Mouse (Mus musculus) MEL (cell line): ENCODE measurements around the gene Ankfn1. TPM values are rescaled to one million over a fixed set of nuclear protein-coding genes. Genes with fewer than 3 reads are reported as not detected.

Source experiments
- DNase-seq: peaks from one replicate; pipeline ENCODE4 v3.0.0; 2011; ENCODE audit warnings: low read depth, low spot score
- H3K27ac ChIP-seq: 2 replicates; pipeline ENCODE4 v1.5.1; 2012; ENCODE audit warnings: low read depth, mild to moderate bottlenecking, control low read depth, low read length, moderate library complexity; ENCODE audit not compliant: control insufficient read depth
- H3K27me3 ChIP-seq, 2 experiments: fragments of 150-350 bp in 1 of 2; sonication (generic) in 1 of 2; 2 replicates each; pipeline ENCODE4 v1.6.1; 2012; ENCODE audit warnings: low read length in 2 of 2, mild to moderate bottlenecking in 2 of 2, improper control_type of control experiment in 1 of 2, moderate library complexity in 1 of 2; ENCODE audit not compliant: insufficient read depth in 2 of 2, control insufficient read depth in 1 of 2
- H3K36me3 ChIP-seq, 2 experiments: 2 replicates each; pipeline ENCODE4 v1.6.1; 2012 to 2014; ENCODE audit warnings: low read length in 2 of 2, improper control_type of control experiment in 1 of 2, inconsistent platforms in 1 of 2, mild to moderate bottlenecking in 1 of 2; ENCODE audit not compliant: insufficient read depth in 2 of 2, control insufficient read depth in 1 of 2
- H3K4me1 ChIP-seq, 2 experiments: fragments of 150-350 bp in 1 of 2; sonication (generic) in 1 of 2; 2 replicates each; pipeline ENCODE4 v1.6.1; 2012; ENCODE audit warnings: low read length in 2 of 2, improper control_type of control experiment in 1 of 2, mild to moderate bottlenecking in 1 of 2; ENCODE audit not compliant: insufficient read depth in 2 of 2, control insufficient read depth in 1 of 2
- H3K4me3 ChIP-seq, 2 experiments: fragments of 150-350 bp in 1 of 2; sonication (generic) in 1 of 2; 2 replicates each; pipeline ENCODE4 v1.5.1; 2012; ENCODE audit warnings: low read depth in 2 of 2, low read length in 2 of 2, mild to moderate bottlenecking in 2 of 2, moderate library complexity in 2 of 2, control low read depth in 1 of 2, improper control_type of control experiment in 1 of 2; ENCODE audit not compliant: control insufficient read depth in 1 of 2, insufficient read depth in 1 of 2
- H3K79me2 ChIP-seq: 2 replicates; pipeline ENCODE4 v1.6.1; 2012; ENCODE audit warnings: mild to moderate bottlenecking, low read length, moderate library complexity; ENCODE audit not compliant: control insufficient read depth, poor library complexity, insufficient read depth
- H3K9ac ChIP-seq: 2 replicates; pipeline ENCODE4 v1.6.1; 2012; ENCODE audit warnings: low read depth, mild to moderate bottlenecking, control low read depth, low read length, moderate library complexity; ENCODE audit not compliant: control insufficient read depth, poor library complexity, severe bottlenecking
- H3K9me3 ChIP-seq: fragments of 150-350 bp; sonication (generic); replicated peaks from 2 replicates; pipeline ENCODE4 v1.6.1; 2012; ENCODE audit warnings: mild to moderate bottlenecking, low read length, improper control_type of control experiment, moderate library complexity; ENCODE audit not compliant: insufficient read depth
- BHLHE40 ChIP-seq: IDR thresholded peaks from 2 replicates; pipeline ENCODE4 v1.6.1; 2012; ENCODE audit warnings: low read depth, mild to moderate bottlenecking, inconsistent platforms, low read length, improper control_type of control experiment, borderline replicate concordance
- CHD1 ChIP-seq: IDR thresholded peaks from 2 replicates; pipeline ENCODE4 v1.6.1; 2012; ENCODE audit warnings: low read depth, mild to moderate bottlenecking, inconsistent platforms, low read length, improper control_type of control experiment
- CTCF ChIP-seq, 3 experiments: IDR thresholded peaks in 2 of 3; conservative IDR thresholded peaks in 1 of 3; 2 replicates each; pipeline ENCODE4 v1.5.1; 2011 to 2012; ENCODE audit warnings: low read length in 3 of 3, low read depth in 2 of 3, mild to moderate bottlenecking in 2 of 3, improper control_type of control experiment in 1 of 3, inconsistent platforms in 1 of 3, mixed read lengths in 1 of 3, moderate library complexity in 1 of 3; ENCODE audit not compliant: control insufficient read depth in 1 of 3, insufficient read depth in 1 of 3, poor library complexity in 1 of 3, severe bottlenecking in 1 of 3
- E2F4 ChIP-seq: IDR thresholded peaks from 2 replicates; pipeline ENCODE4 v1.6.1; 2011; ENCODE audit warnings: low read depth, low read length, improper control_type of control experiment, borderline replicate concordance
- ELF1 ChIP-seq: IDR thresholded peaks from 2 replicates; pipeline ENCODE4 v1.6.1; 2014; ENCODE audit warnings: low read depth, mild to moderate bottlenecking, inconsistent platforms, low read length, improper control_type of control experiment, moderate library complexity
- EP300 ChIP-seq, 2 experiments: IDR thresholded peaks; 2 replicates each; pipeline ENCODE4 v1.6.1; 2011; ENCODE audit warnings: improper control_type of control experiment in 2 of 2, low read length in 2 of 2, low read depth in 1 of 2, mild to moderate bottlenecking in 1 of 2
- ETS1 ChIP-seq: IDR thresholded peaks from 2 replicates; pipeline ENCODE4 v1.6.1; 2012; ENCODE audit warnings: low read depth, mild to moderate bottlenecking, inconsistent platforms, low read length, improper control_type of control experiment, moderate library complexity
- GATA1 ChIP-seq: IDR thresholded peaks from 2 replicates; pipeline ENCODE4 v1.6.1; 2011; ENCODE audit warnings: low read depth, low read length, improper control_type of control experiment
- HCFC1 ChIP-seq: IDR thresholded peaks from 2 replicates; pipeline ENCODE4 v1.6.1; 2012; ENCODE audit warnings: low read depth, mild to moderate bottlenecking, inconsistent platforms, low read length, improper control_type of control experiment, moderate library complexity
- JUND ChIP-seq: IDR thresholded peaks from 2 replicates; pipeline ENCODE4 v1.6.1; 2011; ENCODE audit warnings: low read depth, mild to moderate bottlenecking, improper control_type of control experiment, low read length
- KAT2A ChIP-seq: conservative IDR thresholded peaks from 2 replicates; pipeline ENCODE4 v1.6.1; 2012; ENCODE audit warnings: low read depth, low read length, improper control_type of control experiment, inconsistent platforms
- MAFK ChIP-seq: IDR thresholded peaks from 2 replicates; pipeline ENCODE4 v1.6.1; 2011; ENCODE audit warnings: low read depth, mild to moderate bottlenecking, low read length, improper control_type of control experiment, borderline replicate concordance
- MAX ChIP-seq: IDR thresholded peaks from 2 replicates; pipeline ENCODE4 v1.6.1; 2011; ENCODE audit warnings: low read length, improper control_type of control experiment
- MAZ ChIP-seq: IDR thresholded peaks from 2 replicates; pipeline ENCODE4 v1.6.1; 2012; ENCODE audit warnings: low read depth, mild to moderate bottlenecking, inconsistent platforms, low read length, improper control_type of control experiment
- MYB ChIP-seq: IDR thresholded peaks from 2 replicates; pipeline ENCODE4 v1.6.1; 2011; ENCODE audit warnings: mild to moderate bottlenecking, low read depth, low read length, improper control_type of control experiment
- MYC ChIP-seq: IDR thresholded peaks from 2 replicates; pipeline ENCODE4 v1.6.1; 2011; ENCODE audit warnings: low read depth, mild to moderate bottlenecking, low read length, improper control_type of control experiment, moderate library complexity
- NELFE ChIP-seq: IDR thresholded peaks from 2 replicates; pipeline ENCODE4 v1.6.1; 2011; ENCODE audit warnings: low read depth, low read length, improper control_type of control experiment
- POLR2A ChIP-seq, 2 experiments: IDR thresholded peaks; 2 replicates each; pipeline ENCODE4 v1.6.1; 2011 to 2012; ENCODE audit warnings: low read length in 2 of 2, mild to moderate bottlenecking in 2 of 2, control low read depth in 1 of 2, improper control_type of control experiment in 1 of 2, low read depth in 1 of 2, moderate library complexity in 1 of 2; ENCODE audit not compliant: control insufficient read depth in 1 of 2, insufficient read depth in 1 of 2, poor library complexity in 1 of 2
- POLR2AphosphoS2 ChIP-seq: IDR thresholded peaks from 2 replicates; pipeline ENCODE4 v1.6.1; 2011; ENCODE audit warnings: low read length, improper control_type of control experiment
- POLR2AphosphoS5 ChIP-seq: IDR thresholded peaks from 2 replicates; pipeline ENCODE4 v1.6.1; 2012; ENCODE audit warnings: low read depth, borderline replicate concordance, mild to moderate bottlenecking, inconsistent platforms, low read length, moderate library complexity, mixed read lengths
- RAD21 ChIP-seq: IDR thresholded peaks from 2 replicates; pipeline ENCODE4 v1.6.1; 2011; ENCODE audit warnings: mild to moderate bottlenecking, low read depth, low read length, improper control_type of control experiment
- SMC3 ChIP-seq: IDR thresholded peaks from 2 replicates; pipeline ENCODE4 v1.6.1; 2011; ENCODE audit warnings: low read depth, low read length, improper control_type of control experiment
- TAL1 ChIP-seq: IDR thresholded peaks from 2 replicates; pipeline ENCODE4 v1.6.1; 2012; ENCODE audit warnings: mild to moderate bottlenecking, inconsistent platforms, low read length, moderate library complexity, mixed read lengths
- UBTF ChIP-seq: IDR thresholded peaks from 2 replicates; pipeline ENCODE4 v1.6.1; 2012; ENCODE audit warnings: low read depth, mild to moderate bottlenecking, inconsistent platforms, low read length, improper control_type of control experiment, moderate library complexity, borderline replicate concordance; ENCODE audit not compliant: insufficient read depth
- ZC3H11A ChIP-seq: IDR thresholded peaks from 2 replicates; pipeline ENCODE4 v1.6.1; 2012; ENCODE audit warnings: low read depth, mild to moderate bottlenecking, inconsistent platforms, low read length, improper control_type of control experiment
- ZKSCAN1 ChIP-seq: IDR thresholded peaks from 2 replicates; pipeline ENCODE4 v1.6.1; 2012; ENCODE audit warnings: low read depth, mild to moderate bottlenecking, inconsistent platforms, low read length, improper control_type of control experiment, moderate library complexity
- polyA plus RNA-seq, 2 experiments: library from polyadenylated mRNA; stranded (reverse) in 1 of 2; unstranded in 1 of 2; fragments of >175 nt in 1 of 2; fragments of >200 nt in 1 of 2; gene quantifications; 2 replicates each; pipeline versions ENCODE4 v1.2.1 to v1.2.4; 2012; ENCODE audit warnings: low replicate concordance in 2 of 2, low read depth in 1 of 2; ENCODE audit not compliant: insufficient read length in 2 of 2, insufficient read depth in 1 of 2, missing spikeins in 1 of 2
- total RNA-seq: library from RNA; depleted of rRNA; stranded (reverse); fragments of 300-350 nt; gene quantifications from 2 replicates; pipeline ENCODE4 v1.2.3, GENCODE M21; 2012

The Ankfn1 gene
- total and polyA plus RNA-seq, 3 experiments, result not detected

DNA sequence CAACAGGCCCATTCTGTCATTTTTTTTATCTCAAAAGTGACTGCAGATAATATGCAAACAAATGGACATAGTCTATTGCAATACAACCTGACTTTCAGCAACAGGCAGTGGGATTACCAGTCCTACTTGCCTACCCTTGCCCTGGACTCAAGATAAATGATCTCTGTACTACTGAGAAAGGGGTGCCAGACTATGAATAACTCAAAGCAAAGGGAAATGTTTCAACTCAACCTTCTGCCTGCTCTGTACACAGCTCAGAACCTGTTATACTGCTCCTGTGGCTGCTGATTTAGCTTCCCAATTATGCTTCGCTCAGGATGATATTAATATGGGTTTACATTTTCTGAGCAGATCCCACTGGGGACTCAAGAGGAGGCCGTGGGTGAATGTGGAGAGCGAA, 15.3 kb upstream of the Ankfn1 start:
- no peaks in the 10 kb centered on the region for H3K79me2 ChIP-seq
- H3K9me3 ChIP-seq, result no peaks in the 10 kb centered on the region
- no peak for DNase-seq
- H3K27me3 ChIP-seq, result no peaks in the 10 kb centered on the region
- H3K9ac ChIP-seq, result no peak overlapping the region
- no peaks in the 10 kb centered on the region for H3K4me1 ChIP-seq
- H3K36me3 ChIP-seq, result no peaks in the 10 kb centered on the region
- no peak overlapping the region for H3K4me3 ChIP-seq
- TF ChIP-seq MYB (no peak), GATA1 (no peak), HCFC1 (no peak), POLR2A (IDR thresholded peaks at IDR 0.05; ENCODE audit: control insufficient read depth in 1 of 2, insufficient read depth in 1 of 2, low read depth in 1 of 2, low read length in 2 of 2, poor library complexity in 1 of 2) (no peak), JUND (no peak), TAL1 (no peak), KAT2A (no peak), CHD1 (no peak), UBTF (no peak), MAFK (no peak)
- no peak overlapping the region for H3K27ac ChIP-seq

DNA sequence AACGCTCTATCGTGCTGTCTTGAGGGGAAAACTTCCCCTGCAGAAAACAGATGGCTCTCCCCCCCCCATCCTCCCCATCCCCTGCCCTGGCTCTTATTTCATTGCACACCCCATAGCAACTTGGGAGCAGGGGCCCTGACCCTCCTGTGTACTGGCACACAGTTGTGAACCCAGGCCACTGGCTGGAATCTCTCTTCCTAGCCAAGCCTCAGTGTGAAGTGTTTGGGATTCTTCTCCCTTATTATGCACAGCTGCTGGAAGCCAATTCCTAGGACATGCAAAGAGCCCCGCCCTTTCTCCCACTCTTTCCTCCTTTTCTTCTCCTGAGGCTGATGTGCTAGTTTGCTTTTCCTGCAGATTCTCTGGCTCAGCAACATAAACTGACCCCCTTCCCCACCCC, 1.4 kb downstream of the Ankfn1 start:
- no peaks in the 10 kb centered on the region for H3K79me2 ChIP-seq
- H3K27me3 ChIP-seq, result no peaks in the 10 kb centered on the region
- H3K9ac ChIP-seq, result no peak overlapping the region
- no peaks in the 10 kb centered on the region for H3K9me3 ChIP-seq
- no peak for TF ChIP-seq JUND
- TF ChIP-seq ZKSCAN1, result no peak
- no peak for TF ChIP-seq ZC3H11A
- no peak for TF ChIP-seq MYC
- TF ChIP-seq GATA1, result no peak
- TF ChIP-seq MAX, result no peak
- no peak for TF ChIP-seq ETS1
- no peak for TF ChIP-seq MAFK
- H3K36me3 ChIP-seq, result no peaks in the 10 kb centered on the region
- DNase-seq, result no peak
- no peaks in the 10 kb centered on the region for H3K4me1 ChIP-seq
- no peak overlapping the region for H3K4me3 ChIP-seq
- no peak overlapping the region for H3K27ac ChIP-seq

DNA sequence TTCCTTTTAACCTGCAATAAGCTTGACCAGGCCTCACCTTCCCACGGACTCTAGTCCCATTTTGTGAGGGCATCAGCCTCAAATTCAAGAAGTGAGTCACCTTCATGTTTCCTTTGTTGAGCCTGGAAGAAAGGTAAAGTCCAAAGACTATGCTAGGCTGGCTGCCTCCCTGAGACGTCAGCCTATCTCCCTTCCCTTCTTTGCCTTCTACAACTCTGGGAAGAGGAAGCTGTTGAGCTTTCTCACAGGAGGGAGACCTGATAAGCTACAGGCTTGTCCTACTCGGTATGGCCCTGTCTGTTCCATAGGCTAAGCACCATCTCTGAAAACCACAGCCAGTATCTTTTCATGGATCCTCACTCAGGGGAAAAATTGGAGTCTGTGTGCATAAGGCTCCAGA, 2.5 kb downstream of the Ankfn1 start:
- no peak overlapping the region for H3K4me3 ChIP-seq
- no peaks in the 10 kb centered on the region for H3K4me1 ChIP-seq
- DNase-seq, result peak; percentile 5
- no peaks in the 10 kb centered on the region for H3K9me3 ChIP-seq
- no peaks in the 10 kb centered on the region for H3K79me2 ChIP-seq
- no peaks in the 10 kb centered on the region for H3K36me3 ChIP-seq
- H3K9ac ChIP-seq, result no peak overlapping the region
- no peaks in the 10 kb centered on the region for H3K27me3 ChIP-seq
- H3K27ac ChIP-seq, result no peak overlapping the region
- no peak for TF ChIP-seq POLR2AphosphoS2
- no peak for TF ChIP-seq TAL1
- no peak for TF ChIP-seq RAD21
- TF ChIP-seq UBTF, result no peak
- TF ChIP-seq JUND, result no peak
- TF ChIP-seq MAX, result no peak
- no peak for TF ChIP-seq CTCF (IDR thresholded peaks at IDR 0.05 in 2 of 3, conservative IDR thresholded peaks at IDR 0.05 in 1 of 3; ENCODE audit: control insufficient read depth in 1 of 3, insufficient read depth in 1 of 3, low read depth in 2 of 3, low read length in 3 of 3, poor library complexity in 1 of 3, severe bottlenecking in 1 of 3)
- no peak for TF ChIP-seq MAZ
- TF ChIP-seq POLR2A (IDR thresholded peaks at IDR 0.05; ENCODE audit: control insufficient read depth in 1 of 2, insufficient read depth in 1 of 2, low read depth in 1 of 2, low read length in 2 of 2, poor library complexity in 1 of 2), result no peak
- no peak for TF ChIP-seq BHLHE40
- TF ChIP-seq NELFE, result no peak
- TF ChIP-seq MYC, result no peak
- no peak for TF ChIP-seq EP300 (IDR thresholded peaks at IDR 0.05; ENCODE audit: low read depth in 1 of 2, low read length in 2 of 2)
- TF ChIP-seq E2F4, result no peak
- no peak for TF ChIP-seq ELF1
- no peak for TF ChIP-seq SMC3
- no peak for TF ChIP-seq POLR2AphosphoS5
- TF ChIP-seq ZKSCAN1, result no peak
